Mouse (Mus musculus) intestine, postnatal 0 days (tissue): ENCODE measurements at regions not wholly inside any gene's neighbourhood (a gene's known extent, or its start where the extent isn't known, plus 50 kb on each side); places are given as distances from the start of the nearest gene placed in this dataset.

Experiments
- ATAC-seq: fragments of 200-750 bp; cut with Nextera tagmentation; 2 replicates; pipeline ENCODE4 v1.8.0; 2017; ENCODE audit warnings: mild to moderate bottlenecking, moderate TSS enrichment, moderate library complexity
- H3K27ac ChIP-seq: fragments of 300-500 bp; sonication (generic); 2 replicates; pipeline ENCODE4 v1.5.1; 2014; ENCODE audit warnings: mild to moderate bottlenecking, low read depth, low read length, moderate library complexity
- H3K27me3 ChIP-seq: fragments of 300-500 bp; sonication (generic); replicated peaks from 2 replicates; pipeline ENCODE4 v1.6.1; 2014; ENCODE audit warnings: low read length, mixed read lengths; ENCODE audit not compliant: control insufficient read depth, insufficient read depth
- H3K36me3 ChIP-seq: fragments of 300-500 bp; sonication (generic); 2 replicates; pipeline ENCODE4 v1.6.1; 2014; ENCODE audit warnings: mild to moderate bottlenecking, moderate library complexity; ENCODE audit not compliant: control insufficient read depth, insufficient read depth
- H3K4me1 ChIP-seq: fragments of 300-500 bp; sonication (generic); replicated peaks from 2 replicates; pipeline ENCODE4 v1.6.1; 2014; ENCODE audit warnings: antibody characterized with exemption, low read length, mixed read lengths; ENCODE audit not compliant: control insufficient read depth, insufficient read depth
- H3K4me2 ChIP-seq: fragments of 300-500 bp; sonication (generic); replicated peaks from 2 replicates; pipeline ENCODE4 v1.6.1; 2014; ENCODE audit warnings: low read depth, mild to moderate bottlenecking, moderate library complexity
- H3K4me3 ChIP-seq: fragments of 300-500 bp; sonication (generic); 2 replicates; pipeline ENCODE4 v1.5.1; 2014; ENCODE audit warnings: low read depth, low read length
- H3K9ac ChIP-seq: fragments of 300-500 bp; sonication (generic); 2 replicates; pipeline ENCODE4 v1.6.1; 2014; ENCODE audit warnings: mild to moderate bottlenecking, low read depth, low read length
- H3K9me3 ChIP-seq: fragments of 300-500 bp; sonication (generic); 2 replicates; pipeline ENCODE4 v1.6.1; 2016; ENCODE audit warnings: mixed run types; ENCODE audit not compliant: control insufficient read depth
- CTCF ChIP-seq: sonication (generic); IDR thresholded peaks from 2 replicates; pipeline ENCODE4 v1.5.1; 2016; ENCODE audit warnings: low read depth, mild to moderate bottlenecking, control low read depth, antibody characterized with exemption, moderate library complexity
- WGBS: fragments of 180-500 bp; shearing (Covaris S2); extraction: QIAGEN DNeasy Blood & Tissue Kit; methylation state at CpG from one replicate; pipeline ENCODE4 v1.1.7; 2014; 5-methylcytosine and 5-hydroxymethylcytosine counted together

- no peak for TF ChIP-seq CTCF
- WGBS, result 64% methylated on average over 4 of the region's 4 CpGs
- Histone ChIP-seq H3K9me3 (no peaks in the 10 kb centered on the region), H3K27me3 (no peaks in the 10 kb centered on the region), H3K36me3 (no peaks in the 10 kb centered on the region), H3K27ac (no peak overlapping the region), H3K4me2 (no peak overlapping the region), H3K4me3 (no peak overlapping the region), H3K9ac (no peak overlapping the region), H3K4me1 (no peaks in the 10 kb centered on the region)
- no peak for ATAC-seq
Observed at GRCm38 (mm10) chr15:93783736-93784135, 188.0 kb upstream of the Prickle1 start.

DNA sequence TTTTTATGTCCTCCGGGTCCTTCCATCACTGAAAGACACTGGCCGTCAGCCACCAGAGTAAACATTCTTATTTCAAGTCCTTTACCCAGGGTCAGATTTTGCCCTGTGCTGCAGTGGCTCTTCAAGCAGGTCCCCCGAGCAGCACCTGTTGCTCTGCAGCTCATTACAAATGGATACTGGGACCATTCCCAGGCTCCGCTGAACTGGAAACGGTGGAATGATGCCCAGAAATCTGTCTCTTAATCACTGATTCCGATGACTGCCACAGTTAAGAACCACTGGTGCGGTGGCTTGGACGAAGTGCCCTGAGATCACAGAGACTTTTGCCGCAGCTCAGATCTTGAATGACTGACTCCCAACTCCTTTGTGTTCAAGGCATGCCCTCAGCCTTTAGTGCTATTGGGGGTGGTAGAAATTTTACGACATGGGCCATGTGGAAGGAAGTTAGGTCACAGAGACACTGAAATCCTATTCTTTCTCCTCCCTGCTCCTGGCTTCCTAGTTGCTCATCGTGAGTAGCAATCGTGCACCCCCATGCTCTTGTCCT, 179.6 kb upstream of the Prickle1 start:
- WGBS, result 77% methylated on average over 12 of the region's 12 CpGs
- Histone ChIP-seq H3K9me3 (no peaks in the 10 kb centered on the region), H3K9ac (no peak overlapping the region), H3K4me1 (no peaks in the 10 kb centered on the region), H3K4me3 (no peak overlapping the region), H3K27ac (no peak overlapping the region), H3K27me3 (no peaks in the 10 kb centered on the region), H3K36me3 (no peaks in the 10 kb centered on the region), H3K4me2 (no peak overlapping the region)
- no peak for ATAC-seq
- TF ChIP-seq CTCF, result no peak

DNA sequence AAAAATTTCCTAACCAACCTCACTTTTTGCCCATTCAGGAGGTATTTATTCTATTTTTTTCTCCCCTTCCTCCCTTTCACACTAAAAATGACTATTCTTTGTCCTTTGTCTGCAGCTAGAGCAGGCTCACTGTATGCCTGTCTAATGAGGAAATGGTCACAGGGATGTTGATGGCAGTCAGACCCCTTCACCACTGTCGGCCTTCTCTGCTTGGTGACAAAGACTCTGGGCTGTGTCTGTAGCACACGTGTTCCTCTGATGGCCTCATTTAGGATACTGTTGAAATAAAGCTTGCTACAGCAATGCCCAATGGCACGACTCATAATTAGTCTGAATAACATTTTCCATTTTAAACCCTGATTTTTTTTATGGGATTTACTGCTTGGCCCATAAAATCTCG, 178.6 kb upstream of the Prickle1 start:
- ATAC-seq, result no peak
- no peaks in the 10 kb centered on the region for H3K36me3 ChIP-seq
- no peaks in the 10 kb centered on the region for H3K27me3 ChIP-seq
- 64% methylated on average over 4 of the region's 4 CpGs for WGBS
- no peaks in the 10 kb centered on the region for H3K4me1 ChIP-seq
- no peak overlapping the region for H3K27ac ChIP-seq
- H3K9ac ChIP-seq, result no peak overlapping the region
- no peaks in the 10 kb centered on the region for H3K9me3 ChIP-seq
- no peak for TF ChIP-seq CTCF
- no peak overlapping the region for H3K4me2 ChIP-seq
- H3K4me3 ChIP-seq, result no peak overlapping the region

GRCm38 (mm10) chr15:93766981-93767380, 171.3 kb upstream of the Prickle1 start:
- Histone ChIP-seq H3K9me3 (no peaks in the 10 kb centered on the region), H3K4me2 (no peak overlapping the region), H3K9ac (no peak overlapping the region), H3K4me3 (no peak overlapping the region), H3K27me3 (no peaks in the 10 kb centered on the region), H3K4me1 (no peaks in the 10 kb centered on the region), H3K36me3 (no peaks in the 10 kb centered on the region), H3K27ac (no peak overlapping the region)
- WGBS, result 68% methylated on average over 3 of the region's 3 CpGs
- TF ChIP-seq CTCF, result no peak
- ATAC-seq, result no peak

- Histone ChIP-seq H3K9me3 (no peaks in the 10 kb centered on the region), H3K4me2 (no peak overlapping the region), H3K4me3 (no peak overlapping the region), H3K36me3 (no peaks in the 10 kb centered on the region), H3K9ac (no peak overlapping the region), H3K27ac (no peak overlapping the region), H3K4me1 (no peaks in the 10 kb centered on the region), H3K27me3 (no peaks in the 10 kb centered on the region)
- 79% methylated on average over 5 of the region's 5 CpGs for WGBS
- TF ChIP-seq CTCF, result no peak
- ATAC-seq, result no peak
Observed at GRCm38 (mm10) chr15:93763047-93763446, 167.4 kb upstream of the Prickle1 start.

- no peaks in the 10 kb centered on the region for H3K27me3 ChIP-seq
- no peaks in the 10 kb centered on the region for H3K9me3 ChIP-seq
- H3K4me2 ChIP-seq, result no peak overlapping the region
- no peak overlapping the region for H3K9ac ChIP-seq
- ATAC-seq, result no peak
- no peak overlapping the region for H3K4me3 ChIP-seq
- H3K36me3 ChIP-seq, result no peaks in the 10 kb centered on the region
- WGBS, result 74% methylated on average over 8 of the region's 8 CpGs
- no peaks in the 10 kb centered on the region for H3K4me1 ChIP-seq
- no peak overlapping the region for H3K27ac ChIP-seq
- no peak for TF ChIP-seq CTCF
Observed at GRCm38 (mm10) chr15:93758204-93758836, 162.6 kb upstream of the Prickle1 start.
